In genomic region chr2:143915600-143916135, GRCm38 (mm10) we compare ENCODE assay signal across 8 mouse cellular contexts. TPM values are rescaled to one million over a fixed set of nuclear protein-coding genes. Genes with fewer than 3 reads are reported as not detected.
DNase-seq lines count a peak whose midpoint lies in the region; ATAC-seq and TF ChIP-seq lines count a peak whose summit lies in the region.

No protein-coding gene starts in this region.

- H3K9ac ChIP-seq in heart, embryonic 11.5 days (ENCODE audit: low read depth, low read length), result peak overlapping the region; percentile 96
- H3K9ac ChIP-seq in CH12.LX (ENCODE audit: insufficient read depth, low read depth), result peak overlapping the region; percentile 78
- H3K9ac ChIP-seq in heart, embryonic 15.5 days, result peak overlapping the region; percentile 96
- peak overlapping the region; percentile 91 for H3K9ac ChIP-seq in limb, embryonic 13.5 days
- peak overlapping the region; percentile 81 for H3K9ac ChIP-seq in midbrain, embryonic 12.5 days (replicated peaks)

- TF ChIP-seq POLR2A in CH12.LX (IDR thresholded peaks at IDR 0.05; ENCODE audit: low read depth, low read length), result no peak

- 0 out of 2 replicates have a peak, but pooled peaks have one; percentile 0 for ATAC-seq in heart, embryonic 11.5 days (replicated peaks; ENCODE audit: insufficient number of reproducible peaks, low FRiP score, low TSS enrichment)
- peak; percentile 5; the same call in 1 of the 2 replicates for ATAC-seq in heart, embryonic 15.5 days (replicated peaks; ENCODE audit: insufficient number of reproducible peaks, insufficient read depth, low FRiP score, low read depth)
- ATAC-seq in limb, embryonic 13.5 days (ENCODE audit: low FRiP score, low read depth), result no peak
- ATAC-seq in midbrain, embryonic 12.5 days (ENCODE audit: low FRiP score, low read depth), result peak; percentile 36

- no peak for TF ChIP-seq CTCF in CH12.LX (conservative IDR thresholded peaks at IDR 0.05 in 1 of 2, IDR thresholded peaks at IDR 0.05 in 1 of 2; ENCODE audit: low read depth in 2 of 2, low read length in 2 of 2)

- no peak for DNase-seq in heart, adult 9 months (ENCODE audit: low spot score in 2 of 2)
- DNase-seq in CH12.LX (ENCODE audit: extremely low read depth), result peak; percentile 33
- DNase-seq in thymus, postnatal 4 days, result no peak

- TF ChIP-seq EP300 in CH12.LX (IDR thresholded peaks at IDR 0.05; ENCODE audit: low read length), result no peak

- no peaks in the 10 kb centered on the region for H3K9me3 ChIP-seq in heart, embryonic 11.5 days (replicated peaks; ENCODE audit: control insufficient read depth, low read length)
- H3K9me3 ChIP-seq in CH12.LX (replicated peaks; ENCODE audit: low read length), result no peaks in the 10 kb centered on the region
- no peaks in the 10 kb centered on the region for H3K9me3 ChIP-seq in heart, embryonic 15.5 days (replicated peaks)
- no peaks in the 10 kb centered on the region for H3K9me3 ChIP-seq in limb, embryonic 13.5 days
- H3K9me3 ChIP-seq in midbrain, embryonic 12.5 days, result no peaks in the 10 kb centered on the region

- peaks cover 20% of the 10 kb centered on the region for H3K4me1 ChIP-seq in heart, embryonic 11.5 days (ENCODE audit: control insufficient read depth, insufficient read depth, low read length)
- H3K4me1 ChIP-seq in CH12.LX (ENCODE audit: control insufficient read depth in 1 of 2, insufficient read depth in 2 of 2), result peaks cover 0 to 35% of the 10 kb centered on the region in 2 experiments; a peak in 2 of 4 replicates
- peaks cover 4% of the 10 kb centered on the region; the same call in 1 of the 2 replicates for H3K4me1 ChIP-seq in brown adipose tissue, adult 24 weeks (ENCODE audit: control insufficient read depth, insufficient read depth, insufficient read length, low read length)
- H3K4me1 ChIP-seq in heart, embryonic 15.5 days (replicated peaks), result peaks cover 31% of the 10 kb centered on the region
- peaks cover 36% of the 10 kb centered on the region for H3K4me1 ChIP-seq in limb, embryonic 13.5 days
- H3K4me1 ChIP-seq in midbrain, embryonic 12.5 days, result peaks cover 22% of the 10 kb centered on the region

- TF ChIP-seq RAD21 in CH12.LX (IDR thresholded peaks at IDR 0.05; ENCODE audit: low read depth, low read length), result no peak

- H3K4me2 ChIP-seq in heart, embryonic 11.5 days, result peak overlapping the region; percentile 74
- peak overlapping the region; percentile 83 for H3K4me2 ChIP-seq in CH12.LX (ENCODE audit: insufficient read depth, low read depth, poor library complexity, severe bottlenecking)
- peak overlapping the region; percentile 73 for H3K4me2 ChIP-seq in heart, embryonic 15.5 days
- peak overlapping the region; percentile 79 for H3K4me2 ChIP-seq in limb, embryonic 13.5 days (replicated peaks)
- H3K4me2 ChIP-seq in midbrain, embryonic 12.5 days (replicated peaks), result peak overlapping the region; percentile 71

- in situ Hi-C loops in CH12.LX (cut with MboI; ENCODE audit: low pct_ligation_motif_present, low pct_unique_long_range_greater_than_20kb, low sequenced_read_pairs), result loop anchor here (5.0 kb wide), 1 partner anchor 73 kb away; no protein-coding TSS in a partner anchor

- no peaks in the 10 kb centered on the region for H3K27me3 ChIP-seq in heart, embryonic 11.5 days (ENCODE audit: control insufficient read depth, insufficient read depth, low read length)
- H3K27me3 ChIP-seq in CH12.LX (replicated peaks), result no peaks in the 10 kb centered on the region
- no peaks in the 10 kb centered on the region for H3K27me3 ChIP-seq in heart, embryonic 15.5 days
- no peaks in the 10 kb centered on the region for H3K27me3 ChIP-seq in limb, embryonic 13.5 days
- H3K27me3 ChIP-seq in midbrain, embryonic 12.5 days, result no peaks in the 10 kb centered on the region

- H3K79me2 ChIP-seq in CH12.LX (replicated peaks; ENCODE audit: control insufficient read depth, extremely low read depth, insufficient read depth, poor library complexity, severe bottlenecking), result peaks cover 29% of the 10 kb centered on the region

- no peaks in the 10 kb centered on the region for H3K36me3 ChIP-seq in heart, embryonic 11.5 days (ENCODE audit: control insufficient read depth, insufficient read depth, low read length)
- no peaks in the 10 kb centered on the region for H3K36me3 ChIP-seq in CH12.LX (replicated peaks in 1 of 2; ENCODE audit: control insufficient read depth in 1 of 2, insufficient read depth in 1 of 2, low read length in 1 of 2)
- no peaks in the 10 kb centered on the region for H3K36me3 ChIP-seq in heart, embryonic 15.5 days
- H3K36me3 ChIP-seq in limb, embryonic 13.5 days, result no peaks in the 10 kb centered on the region
- H3K36me3 ChIP-seq in midbrain, embryonic 12.5 days, result no peaks in the 10 kb centered on the region

- H3K4me3 ChIP-seq in heart, embryonic 11.5 days (ENCODE audit: low read depth, low read length), result peak overlapping the region; percentile 90
- peak overlapping the region; percentile 77 to 84 (median 83) for H3K4me3 ChIP-seq in CH12.LX (replicated peaks in 1 of 3; ENCODE audit: low read depth in 2 of 3, low read length in 2 of 3, poor library complexity in 1 of 3)
- peak overlapping the region; percentile 92 for H3K4me3 ChIP-seq in brown adipose tissue, adult 24 weeks (ENCODE audit: insufficient read depth, low read depth, low read length)
- peak overlapping the region; percentile 86 for H3K4me3 ChIP-seq in heart, embryonic 15.5 days
- H3K4me3 ChIP-seq in limb, embryonic 13.5 days, result peak overlapping the region; percentile 83
- peak overlapping the region; percentile 71 for H3K4me3 ChIP-seq in midbrain, embryonic 12.5 days

- peak overlapping the region; percentile 99 for H3K27ac ChIP-seq in heart, embryonic 11.5 days (ENCODE audit: low read depth, low read length)
- peak overlapping the region; percentile 29 for H3K27ac ChIP-seq in CH12.LX (ENCODE audit: insufficient read depth, low read depth)
- peak overlapping the region; percentile 66 for H3K27ac ChIP-seq in brown adipose tissue, adult 24 weeks (replicated peaks; ENCODE audit: low read depth, low read length)
- H3K27ac ChIP-seq in heart, embryonic 15.5 days, result peak overlapping the region; percentile 99
- H3K27ac ChIP-seq in limb, embryonic 13.5 days, result peak overlapping the region; percentile 98
- H3K27ac ChIP-seq in midbrain, embryonic 12.5 days (replicated peaks), result peak overlapping the region; percentile 97

- under 1% methylated on average over 32 of the region's 32 CpGs for WGBS in heart, embryonic 11.5 days (ENCODE audit: insufficient replicate concordance)
- WGBS in heart, embryonic 15.5 days, result under 1% methylated on average over 32 of the region's 32 CpGs
- 1% methylated on average over 32 of the region's 32 CpGs for WGBS in limb, embryonic 13.5 days
- under 1% methylated on average over 32 of the region's 32 CpGs for WGBS in midbrain, embryonic 12.5 days

- dilution Hi-C loops in CH12.LX (cut with MboI; ENCODE audit: extremely low pct_ligation_motif_present, extremely low pct_unique_long_range_greater_than_20kb, low sequenced_read_pairs), result no loop called here

TF ChIP-seq in CH12.LX, 34 proteins besides CTCF, POLR2A, EP300 and RAD21:
- TF ChIP-seq TBP (conservative IDR thresholded peaks at IDR 0.05; ENCODE audit: low read depth, low read length) (no peak), MAZ (IDR thresholded peaks at IDR 0.05; ENCODE audit: low read depth, low read length) (no peak), MXI1 (IDR thresholded peaks at IDR 0.05; ENCODE audit: low read depth, low read length) (no peak; the same call in 1 of the 2 replicates), SIN3A (IDR thresholded peaks at IDR 0.05; ENCODE audit: low read length) (peak; percentile 62), CHD2 (IDR thresholded peaks at IDR 0.05; ENCODE audit: low read length) (no peak), NELFE (IDR thresholded peaks at IDR 0.05; ENCODE audit: low read depth, low read length) (peak; percentile 91; the same call in 1 of the 2 replicates), ELF1 (IDR thresholded peaks at IDR 0.05; ENCODE audit: low read depth, low read length) (peak; percentile 3; the same call in 1 of the 2 replicates), UBTF (IDR thresholded peaks at IDR 0.05; ENCODE audit: low read depth, low read length) (peak; percentile 89), TCF12 (IDR thresholded peaks at IDR 0.05; ENCODE audit: low read depth, low read length) (peak; percentile 3; the same call in 1 of the 2 replicates), JUND (conservative IDR thresholded peaks at IDR 0.05; ENCODE audit: low read depth, low read length) (no peak), BHLHE40 (IDR thresholded peaks at IDR 0.05; ENCODE audit: low read depth, low read length) (no peak), SMC3 (IDR thresholded peaks at IDR 0.05; ENCODE audit: low read depth, low read length) (no peak), E2F4 (IDR thresholded peaks at IDR 0.05; ENCODE audit: insufficient replicate concordance, low read depth, low read length) (no peak), HCFC1 (IDR thresholded peaks at IDR 0.05; ENCODE audit: low read depth, low read length) (no peak)

RNA-seq across cellular contexts. Expression of gene Dstn, which starts 0.5 kb away (rescaled TPM):
- 1,059 and 1,185 TPM in 2 replicates for polyA plus RNA-seq in heart, embryonic 11.5 days (2014; fragmentation: Nextera tagmentation; extraction: Ambion mirVana)
- total RNA-seq in CH12.LX (2012; rRNA removed) (68.9 and 84.3 TPM in 2 replicates), CH12.LX (2014; rRNA removed) (266 and 306 TPM in 2 replicates)
- 151 and 155 TPM in 2 replicates for polyA plus RNA-seq in CH12.LX (2012; ENCODE audit: insufficient read length, low read depth)
- polyA plus RNA-seq in brown adipose tissue, adult 24 weeks (2012; ENCODE audit: insufficient read depth, insufficient read length, missing spikeins), result 95.9 and 97.0 TPM in 2 replicates
- polyA plus RNA-seq in heart, embryonic 15.5 days (2015; fragmentation: Nextera tagmentation; extraction: Ambion mirVana), result 779 and 868 TPM in 2 replicates
- 339 and 342 TPM in 2 replicates for polyA plus RNA-seq in limb, embryonic 13.5 days (2015; fragmentation: Nextera tagmentation; extraction: Ambion mirVana)
- 359 and 373 TPM in 2 replicates for polyA plus RNA-seq in midbrain, embryonic 12.5 days (2016; fragmentation: Nextera tagmentation; extraction: Ambion mirVana)

RNA-seq across cellular contexts. Expression of gene Bfsp1, which starts 52.7 kb away (rescaled TPM):
- 1.5 and 1.9 TPM in 2 replicates for polyA plus RNA-seq in heart, embryonic 11.5 days (2014; fragmentation: Nextera tagmentation; extraction: Ambion mirVana)
- total RNA-seq in CH12.LX (2012; rRNA removed) (0.13 TPM in 1 of 2 replicates, not detected in the other), CH12.LX (2014; rRNA removed) (0.19 and 0.30 TPM in 2 replicates)
- polyA plus RNA-seq in CH12.LX (2012; ENCODE audit: insufficient read length, low read depth), result 0.19 and 0.21 TPM in 2 replicates
- not detected in 2 replicates for polyA plus RNA-seq in brown adipose tissue, adult 24 weeks (2012; ENCODE audit: insufficient read depth, insufficient read length, missing spikeins)
- polyA plus RNA-seq in heart, embryonic 15.5 days (2015; fragmentation: Nextera tagmentation; extraction: Ambion mirVana), result 1.5 and 1.8 TPM in 2 replicates
- polyA plus RNA-seq in limb, embryonic 13.5 days (2015; fragmentation: Nextera tagmentation; extraction: Ambion mirVana), result 2.4 and 2.6 TPM in 2 replicates
- polyA plus RNA-seq in midbrain, embryonic 12.5 days (2016; fragmentation: Nextera tagmentation; extraction: Ambion mirVana), result 1.8 and 2.3 TPM in 2 replicates

Comparison
In these comparisons a context has a peak if more than half of its experiments do, and no peak if none do; other contexts are left out.
1. H3K27ac ChIP-seq: peak in every context shown above with its lines; median percentile 99 in heart, embryonic 11.5 days; 99 in heart, embryonic 15.5 days; 98 in limb, embryonic 13.5 days; 97 in midbrain, embryonic 12.5 days; 66 in brown adipose tissue, adult 24 weeks; 29 in CH12.LX.